Mouse (Mus musculus): ENCODE measurements around the gene Sirt7.

Gene Sirt7

DNA sequence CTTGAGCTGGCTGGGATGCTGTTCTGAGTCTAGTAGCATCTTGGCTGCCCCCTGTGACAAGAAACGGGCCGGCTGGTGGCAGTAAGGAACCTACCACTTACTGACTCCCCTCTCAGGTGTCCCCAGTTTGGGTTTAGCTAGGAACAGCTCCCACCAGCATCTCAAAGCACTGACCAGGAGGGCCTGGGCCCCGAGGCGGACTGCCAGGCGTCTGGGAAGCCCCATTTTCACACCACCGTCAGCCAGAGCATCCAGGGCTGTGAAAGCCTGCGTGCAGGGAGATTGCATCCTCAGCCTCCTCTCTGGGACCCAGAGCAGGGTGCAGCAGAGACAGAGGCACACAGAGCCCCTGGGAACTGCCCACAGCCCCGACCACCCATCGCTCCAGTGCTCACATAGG lies 16.2 kb upstream of the Sirt7 start:
- in situ Hi-C loops (cut with MboI, MseI): no loop called here

DNA sequence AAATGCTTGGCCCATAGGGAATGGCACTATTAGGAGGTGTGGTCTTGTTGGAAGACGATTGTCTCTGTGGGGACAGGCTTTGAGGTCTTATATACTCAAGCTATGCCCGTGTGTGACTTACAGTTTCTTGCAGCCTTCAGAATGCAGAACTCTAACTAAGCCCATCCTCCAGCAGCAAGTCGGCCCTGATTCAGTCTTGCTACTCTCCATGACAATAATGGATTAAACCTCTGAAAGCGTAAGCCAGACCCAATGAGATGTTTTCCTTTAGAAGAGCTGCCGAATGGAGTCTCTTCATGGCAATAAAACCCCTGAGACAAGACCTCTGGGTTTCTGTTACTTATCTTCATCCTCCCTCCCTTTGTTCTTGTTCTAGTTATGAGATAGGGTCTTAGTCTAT lies 9.8 kb upstream of the Sirt7 start:
- in situ Hi-C loops (cut with MboI, MseI): no loop called here

DNA sequence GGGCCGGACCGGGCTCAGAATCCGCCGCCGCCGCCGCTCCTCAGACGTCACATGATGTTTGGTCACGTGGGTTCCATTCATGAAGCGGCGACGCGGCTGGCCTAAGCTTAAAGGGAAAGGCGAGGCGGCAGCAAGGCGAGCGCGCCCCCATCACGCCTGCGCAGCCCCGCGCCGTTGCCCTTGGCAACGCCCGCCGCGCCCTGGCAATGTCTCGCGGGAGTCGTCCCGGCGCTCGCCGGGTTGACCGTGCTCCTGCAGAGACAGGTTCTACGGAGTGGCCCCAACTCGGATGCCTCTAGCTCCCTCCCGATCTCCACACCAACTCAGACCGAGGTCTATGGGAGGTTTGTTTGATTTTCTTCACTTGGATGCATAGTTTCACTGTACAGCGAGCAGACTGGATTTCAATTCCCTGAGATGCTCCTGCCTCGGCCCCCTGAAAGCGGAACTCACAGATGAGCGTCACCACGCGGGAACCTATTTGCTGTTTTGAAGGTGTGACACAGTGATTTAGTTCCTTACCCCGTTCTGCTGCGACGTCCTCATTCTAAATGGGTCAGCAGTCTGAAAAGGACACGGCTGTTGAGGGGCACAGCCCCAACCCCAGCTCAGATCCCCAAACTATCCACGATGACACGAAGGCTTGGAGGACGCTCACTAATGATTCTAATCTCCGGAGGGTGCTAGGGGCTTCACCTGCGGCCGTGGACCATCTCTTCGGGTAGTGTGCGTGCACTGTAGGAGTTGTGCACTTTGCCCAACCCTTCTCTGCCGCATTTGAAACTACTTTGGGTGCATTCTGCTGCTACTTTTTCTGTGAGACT lies 8.7 kb upstream of the Sirt7 start, which contains the start of gene Mafg:
Gene Mafg (minus strand): TSS at position 81 of the 824 bp plus-strand sequence.
- in situ Hi-C loops (cut with MboI, MseI): no loop called here

DNA sequence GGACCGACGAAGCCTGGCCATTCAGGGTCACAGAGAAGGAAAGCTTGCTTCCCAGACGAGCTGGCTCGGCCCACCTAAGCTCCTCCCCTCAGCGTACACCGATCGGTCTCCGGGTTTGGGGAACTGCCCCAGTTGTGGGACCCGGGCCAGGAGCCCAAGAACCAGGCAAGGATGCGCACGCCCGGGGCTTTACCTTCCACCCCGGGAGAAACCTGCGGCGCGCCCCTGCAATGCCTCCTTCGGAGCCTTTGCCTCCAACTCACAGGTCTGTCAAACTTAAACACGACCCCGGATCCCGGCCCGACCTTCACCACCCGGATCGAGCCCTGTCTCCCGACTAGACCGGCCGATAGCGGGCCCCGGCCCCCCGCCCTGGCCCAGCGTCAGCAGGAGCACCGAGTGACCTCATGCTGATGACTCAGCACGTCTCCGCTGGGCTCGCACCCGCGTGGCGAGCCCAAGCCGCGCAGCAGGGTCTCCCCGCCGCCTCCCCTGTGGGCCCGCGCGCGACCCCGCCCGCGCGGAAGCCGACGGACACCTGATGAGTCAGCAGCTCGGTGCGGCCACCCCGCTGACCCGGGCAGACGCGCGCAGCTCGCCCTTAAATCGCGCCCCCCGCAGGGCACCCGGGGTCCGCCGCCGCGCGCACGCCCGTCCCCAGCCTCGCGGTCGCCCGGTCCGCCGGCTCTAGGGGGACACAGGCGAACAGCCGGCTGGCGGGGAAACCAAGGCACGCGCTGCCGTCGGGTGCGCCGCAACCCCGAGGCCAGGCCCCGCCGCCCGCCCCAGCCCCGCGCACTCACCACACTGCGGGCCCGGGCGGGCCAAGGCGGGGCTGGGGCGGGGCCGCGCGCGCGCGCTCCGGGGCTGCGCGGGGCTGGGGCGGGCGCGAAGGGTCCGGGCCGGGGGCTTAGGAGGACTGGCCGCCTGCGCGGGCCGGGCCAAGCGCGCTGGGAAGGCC lies 7.8 kb upstream of the Sirt7 start:
- in situ Hi-C loops (cut with MboI, MseI): no loop called here

- in situ Hi-C loops (cut with MboI, MseI): no loop called here
Observed at GRCm38 (mm10) chr11:120631726-120632448, 6.8 kb upstream of the Sirt7 start.

GRCm38 (mm10) chr11:120630881-120631725 lies 6.1 kb upstream of the Sirt7 start:
- in situ Hi-C loops (cut with MboI, MseI): no loop called here

GRCm38 (mm10) chr11:120630401-120630871 lies 5.4 kb upstream of the Sirt7 start:
- in situ Hi-C loops (cut with MboI, MseI): no loop called here

DNA sequence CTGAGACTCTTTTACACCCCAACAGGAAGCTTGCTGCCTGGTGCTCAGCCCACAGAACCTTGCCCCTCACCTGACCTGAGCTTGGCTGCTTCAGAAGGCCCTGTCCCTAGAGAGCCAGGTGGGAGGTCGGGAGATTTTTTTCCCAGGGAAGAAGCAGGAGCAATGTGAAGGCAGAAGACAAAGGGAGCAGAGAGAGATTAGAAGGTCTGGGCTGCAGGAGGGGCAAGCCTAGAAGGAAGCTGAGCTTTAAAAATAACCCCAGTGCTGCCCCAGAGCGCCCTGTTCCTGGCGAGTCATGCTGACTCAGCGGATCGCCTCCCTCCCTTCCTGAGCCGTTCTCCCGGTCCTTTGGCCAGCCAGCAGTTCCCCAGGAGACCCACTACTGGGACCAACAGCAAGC lies 4.9 kb upstream of the Sirt7 start:
- in situ Hi-C loops (cut with MboI, MseI): loop anchor here in 1 of 2 experiments (5.0 kb wide), 1 partner anchor 82 kb away; the partner anchor contains the start of genes Cenpx and Lrrc45

DNA sequence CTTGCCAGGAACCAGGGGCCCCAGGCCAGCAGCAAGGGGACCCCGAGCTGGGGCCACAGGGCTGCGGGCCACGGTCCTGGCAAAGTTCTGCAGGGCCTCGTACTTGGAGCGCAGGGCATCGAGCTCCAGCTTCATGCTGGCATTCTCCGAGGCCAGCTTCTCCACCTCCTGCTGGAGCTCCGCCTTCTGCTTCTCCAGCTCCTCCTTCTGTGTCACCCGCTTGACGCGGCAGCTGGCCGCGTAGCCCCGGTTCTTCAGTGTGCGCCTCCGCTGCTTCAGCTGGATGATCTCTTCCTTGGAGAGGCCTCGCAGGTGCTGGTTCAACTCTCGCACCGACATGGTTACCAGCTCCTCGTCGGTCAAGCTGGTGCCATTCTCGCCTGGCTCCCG lies 4.3 kb upstream of the Sirt7 start:
- in situ Hi-C loops (cut with MboI, MseI): loop anchor here in 1 of 2 experiments (5.0 kb wide), 1 partner anchor 83 kb away; the partner anchor contains the start of genes Cenpx and Lrrc45

DNA sequence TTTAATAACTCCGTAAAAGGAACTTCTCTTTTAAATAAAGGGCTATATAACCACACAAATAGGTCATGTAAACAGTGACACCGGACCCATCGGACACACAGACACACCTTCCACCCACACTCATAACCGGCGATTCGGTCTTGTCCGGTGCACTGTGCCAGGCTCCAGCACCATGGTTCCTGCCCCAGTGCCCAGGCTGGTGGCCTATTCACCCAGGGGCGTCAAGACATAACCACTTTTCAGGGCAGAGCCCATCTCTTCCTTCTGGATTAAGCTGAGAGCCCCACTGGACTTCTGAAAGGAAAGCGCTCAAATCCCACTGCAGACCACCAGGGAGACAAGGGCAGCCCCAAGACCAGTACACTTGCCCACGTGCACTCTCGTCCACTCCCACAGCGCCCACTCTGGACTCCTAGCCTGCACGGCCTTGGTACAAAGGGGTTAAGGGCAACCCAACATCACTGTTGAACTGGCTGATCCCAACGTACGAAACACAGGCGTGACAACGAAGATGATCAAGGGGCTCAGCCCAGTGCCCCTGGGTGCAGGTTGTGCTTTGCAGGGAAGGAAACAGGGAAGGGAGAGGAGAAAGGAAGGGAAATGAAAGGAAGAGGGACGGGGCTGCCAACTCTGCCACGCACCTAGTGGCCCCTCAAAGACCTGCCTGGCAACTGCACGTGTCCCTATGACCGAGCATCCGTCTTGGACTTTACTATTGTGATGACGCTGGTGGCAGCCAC lies 3.7 kb upstream of the Sirt7 start:
- in situ Hi-C loops (cut with MboI, MseI): loop anchor here in 1 of 2 experiments (5.0 kb wide), 1 partner anchor 84 kb away; the partner anchor contains the start of genes Cenpx and Lrrc45

- in situ Hi-C loops (cut with MboI, MseI): loop anchor here in 1 of 2 experiments (5.0 kb wide), 1 partner anchor 85 kb away; the partner anchor contains the start of genes Cenpx and Lrrc45
Observed at GRCm38 (mm10) chr11:120627468-120628300, 2.6 kb upstream of the Sirt7 start.

- in situ Hi-C loops (cut with MboI, MseI): loop anchor here in 1 of 2 experiments (5.0 kb wide), 1 partner anchor 85 kb away; the partner anchor contains the start of genes Cenpx and Lrrc45
Observed at GRCm38 (mm10) chr11:120626785-120627467, 1.9 kb upstream of the Sirt7 start.

- in situ Hi-C loops (cut with MboI, MseI): loop anchor here in 1 of 2 experiments (5.0 kb wide), 1 partner anchor 88 kb away; the partner anchor contains the start of genes Cenpx and Lrrc45
Observed at GRCm38 (mm10) chr11:120624680-120625111, 344 bp downstream of the Sirt7 start.

- in situ Hi-C loops (cut with MboI, MseI): no loop called here
Observed at GRCm38 (mm10) chr11:120623961-120624679, 920 bp downstream of the Sirt7 start.

- in situ Hi-C loops (cut with MboI, MseI): no loop called here
Observed at GRCm38 (mm10) chr11:120622805-120623204, 2.2 kb downstream of the Sirt7 start.

DNA sequence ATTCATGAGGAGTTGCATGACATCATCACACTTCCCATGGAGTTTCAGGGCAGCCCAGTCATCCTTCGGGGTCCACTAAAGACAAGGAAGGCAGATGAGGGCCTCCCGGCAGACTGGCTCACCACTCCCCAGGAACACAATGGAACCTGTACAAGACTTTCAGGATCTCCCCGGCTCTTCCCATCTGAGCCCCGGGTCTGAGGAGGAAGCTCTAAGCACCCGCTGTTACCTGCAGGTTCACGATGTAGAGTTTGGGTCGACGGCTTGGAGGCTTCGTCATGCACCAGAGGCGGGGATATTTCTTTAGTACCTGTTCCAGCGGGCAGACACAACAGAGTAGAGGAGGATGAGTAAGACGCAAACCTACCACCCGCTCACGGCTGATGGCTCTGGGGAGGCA lies 4.8 kb downstream of the Sirt7 start:
- in situ Hi-C loops (cut with MboI, MseI): no loop called here

Data from T-helper 17 cell (primary cell).